Mouse (Mus musculus) myocyte (in vitro differentiated cells): ENCODE data around the gene Tmem236. TPM values are rescaled to one million over a fixed set of nuclear protein-coding genes. Genes with fewer than 3 reads are reported as not detected.

Experiments used
- H3K27me3 ChIP-seq: one replicate; pipeline ENCODE4 v1.6.1; 2011; ENCODE audit not compliant: control insufficient read depth, insufficient read depth, insufficient read length
- H3K36me3 ChIP-seq: one replicate; pipeline ENCODE4 v1.6.1; 2011; ENCODE audit not compliant: control insufficient read depth, insufficient read depth
- H3K4me2 ChIP-seq: one replicate; pipeline ENCODE4 v1.6.1; 2011; ENCODE audit warnings: low read depth, control low read depth
- H3K4me3 ChIP-seq: one replicate; pipeline ENCODE4 v1.5.1; 2011; ENCODE audit warnings: mild to moderate bottlenecking, control low read depth, moderate library complexity
- H3K79me2 ChIP-seq: one replicate; pipeline ENCODE4 v1.6.1; 2011; ENCODE audit not compliant: control insufficient read depth, insufficient read depth
- H3ac ChIP-seq: one replicate; pipeline ENCODE4 v1.6.1; 2011; ENCODE audit not compliant: control insufficient read depth, insufficient read length
- CEBPB ChIP-seq: IDR thresholded peaks from 2 replicates; pipeline ENCODE4 v1.6.1; 2011; ENCODE audit warnings: mild to moderate bottlenecking, moderate library complexity; ENCODE audit not compliant: poor library complexity, insufficient read depth, severe bottlenecking
- E2F4 ChIP-seq: IDR thresholded peaks from one replicate; pipeline ENCODE4 v1.6.1; 2011; ENCODE audit warnings: mild to moderate bottlenecking, control low read depth, moderate library complexity; ENCODE audit not compliant: insufficient read depth
- MAX ChIP-seq: IDR thresholded peaks from one replicate; pipeline ENCODE4 v1.6.1; 2011; ENCODE audit warnings: low read depth, mild to moderate bottlenecking, control low read depth
- MYOD1 ChIP-seq, 3 experiments: IDR thresholded peaks; one replicate each; pipeline ENCODE4 v1.6.1; 2011; ENCODE audit warnings: control low read depth in 2 of 3, low read depth in 2 of 3, mild to moderate bottlenecking in 2 of 3, moderate library complexity in 1 of 3; ENCODE audit not compliant: insufficient read length in 2 of 3, control insufficient read depth in 1 of 3
- MYOG ChIP-seq, 3 experiments: IDR thresholded peaks; one replicate each; pipeline ENCODE4 v1.6.1; 2011; ENCODE audit warnings: control low read depth in 2 of 3, low read depth in 2 of 3, mild to moderate bottlenecking in 2 of 3; ENCODE audit not compliant: insufficient read length in 2 of 3, control insufficient read depth in 1 of 3, insufficient read depth in 1 of 3
- POLR2A ChIP-seq: IDR thresholded peaks from one replicate; pipeline ENCODE4 v1.6.1; 2011; ENCODE audit warnings: low read depth, mild to moderate bottlenecking, control low read depth, moderate library complexity; ENCODE audit not compliant: insufficient read length
- POLR2AphosphoS2 ChIP-seq: IDR thresholded peaks from one replicate; pipeline ENCODE4 v1.6.1; 2011; ENCODE audit warnings: low read depth, control low read depth; ENCODE audit not compliant: insufficient read length
- REST ChIP-seq: IDR thresholded peaks from one replicate; pipeline ENCODE4 v1.6.1; 2011; ENCODE audit warnings: mild to moderate bottlenecking, control low read depth, moderate library complexity; ENCODE audit not compliant: insufficient read depth, insufficient read length
- SRF ChIP-seq: IDR thresholded peaks from one replicate; pipeline ENCODE4 v1.6.1; 2011; ENCODE audit warnings: low read depth; ENCODE audit not compliant: control insufficient read depth, insufficient read length
- TCF12 ChIP-seq: IDR thresholded peaks from one replicate; pipeline ENCODE4 v1.6.1; 2011; ENCODE audit warnings: mild to moderate bottlenecking, control low read depth; ENCODE audit not compliant: poor library complexity, insufficient read depth, severe bottlenecking
- TCF3 ChIP-seq: IDR thresholded peaks from one replicate; pipeline ENCODE4 v1.6.1; 2011; ENCODE audit warnings: low read depth, control low read depth; ENCODE audit not compliant: insufficient read length
- USF1 ChIP-seq: IDR thresholded peaks from one replicate; pipeline ENCODE4 v1.6.1; 2011; ENCODE audit warnings: low read depth, mild to moderate bottlenecking, control low read depth, moderate library complexity
- polyA plus RNA-seq: library from polyadenylated mRNA; unstranded; fragments of >200 nt; fragmentation: generic; extraction: Trizol; gene quantifications from one replicate; pipeline ENCODE4 v1.2.1, GENCODE M21; 2012; ENCODE audit warnings: missing spikeins

The Tmem236 gene
- 0.08 TPM for polyA plus RNA-seq

DNA sequence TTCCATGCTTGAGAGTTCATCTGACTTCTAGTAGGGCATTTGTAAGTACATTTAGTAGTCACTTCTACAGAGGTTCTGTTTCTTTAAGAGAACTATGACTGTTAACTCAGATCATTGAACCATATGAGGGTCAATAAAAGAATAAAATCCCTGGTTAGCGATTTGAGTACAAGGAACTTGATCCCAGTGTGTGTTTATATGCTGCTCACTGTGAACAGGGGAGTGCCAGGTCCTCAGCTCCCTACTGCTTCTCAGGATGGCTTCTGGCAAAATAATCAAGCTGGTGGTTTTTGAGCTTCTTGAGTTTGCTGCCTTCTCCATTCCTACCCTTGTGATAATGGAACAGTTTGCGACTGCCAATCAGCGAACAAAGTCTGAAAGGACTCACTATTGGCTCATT lies at the start of gene Tmem236:
Tmem236 (plus strand) TSS at position 190 of the 400 bp plus-strand sequence.
- Histone ChIP-seq H3K27me3 (no peaks in the 10 kb centered on the region), H3K4me3 (no peak within 1 kb of the TSS), H3K79me2 (no peaks in the 10 kb centered on the region), H3K36me3 (no peaks in the 10 kb centered on the region), H3K4me2 (no peak within 1 kb of the TSS), H3ac (no peak within 1 kb of the TSS)
- TF ChIP-seq REST (no peak), E2F4 (no peak), POLR2AphosphoS2 (no peak), POLR2A (no peak), MYOD1 (IDR thresholded peaks at IDR 0.05; ENCODE audit: control insufficient read depth in 1 of 3, insufficient read length in 2 of 3, low read depth in 2 of 3) (no peak)

DNA sequence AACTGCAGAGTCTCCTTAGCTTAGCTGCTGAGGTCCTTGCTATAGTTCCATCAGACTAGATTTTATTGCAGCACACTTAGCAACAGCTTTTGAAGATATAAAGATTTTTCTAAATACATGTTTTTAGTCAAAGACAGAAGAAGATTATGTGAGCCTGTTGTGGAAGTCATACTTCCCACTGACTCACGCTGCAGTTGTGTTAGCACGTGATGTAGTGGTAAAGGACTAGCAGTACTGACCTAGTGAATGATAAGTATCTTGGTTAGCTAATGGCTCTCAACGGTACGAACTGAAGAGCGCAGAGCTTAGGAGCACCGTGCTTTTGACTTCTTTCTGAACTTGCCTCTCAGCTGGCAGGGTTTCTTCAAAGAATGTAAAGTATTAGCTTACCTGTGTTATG lies 47.9 kb upstream of the Tmem236 start:
- no peaks in the 10 kb centered on the region for H3K27me3 ChIP-seq
- H3ac ChIP-seq, result no peak overlapping the region
- no peak for TF ChIP-seq USF1
- no peak for TF ChIP-seq MAX
- no peak for TF ChIP-seq POLR2A
- no peak for TF ChIP-seq MYOD1 (IDR thresholded peaks at IDR 0.05; ENCODE audit: control insufficient read depth in 1 of 3, insufficient read length in 2 of 3, low read depth in 2 of 3)
- H3K4me2 ChIP-seq, result no peak overlapping the region
- no peak overlapping the region for H3K4me3 ChIP-seq
- H3K36me3 ChIP-seq, result peaks cover 48% of the 10 kb centered on the region
- no peaks in the 10 kb centered on the region for H3K79me2 ChIP-seq

DNA sequence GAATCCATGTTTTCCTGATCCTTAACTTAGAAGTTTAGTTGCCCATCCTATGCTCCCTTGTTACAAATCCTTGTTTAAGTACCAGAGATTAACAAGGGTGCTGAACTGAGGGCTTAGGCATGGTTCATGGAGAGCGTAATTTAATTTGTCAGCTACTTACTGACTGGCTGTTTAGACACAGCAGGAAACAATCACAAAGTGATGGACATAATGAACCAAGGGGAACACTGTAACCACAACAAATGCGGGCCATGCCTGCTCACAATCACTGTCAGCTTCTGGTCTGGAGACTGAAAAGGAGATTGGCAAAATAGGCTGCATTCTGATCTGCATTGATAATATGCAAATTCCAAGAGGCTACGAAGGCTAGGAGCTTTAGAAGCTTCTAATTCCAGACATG lies 46.7 kb upstream of the Tmem236 start:
- H3K4me2 ChIP-seq, result no peak overlapping the region
- TF ChIP-seq SRF, result no peak
- no peak for TF ChIP-seq POLR2A
- TF ChIP-seq MAX, result no peak
- H3K4me3 ChIP-seq, result no peak overlapping the region
- no peaks in the 10 kb centered on the region for H3K79me2 ChIP-seq
- H3ac ChIP-seq, result no peak overlapping the region
- H3K27me3 ChIP-seq, result no peaks in the 10 kb centered on the region
- H3K36me3 ChIP-seq, result peaks cover 60% of the 10 kb centered on the region

GRCm38 (mm10) chr2:14130641-14131339 lies 43.5 kb upstream of the Tmem236 start:
- no peak for TF ChIP-seq MYOG (IDR thresholded peaks at IDR 0.05; ENCODE audit: control insufficient read depth in 1 of 3, insufficient read depth in 1 of 3, insufficient read length in 2 of 3, low read depth in 2 of 3)
- no peak overlapping the region for H3K4me3 ChIP-seq
- no peak overlapping the region for H3ac ChIP-seq
- H3K27me3 ChIP-seq, result no peaks in the 10 kb centered on the region
- no peak overlapping the region for H3K4me2 ChIP-seq
- peaks cover 3% of the 10 kb centered on the region for H3K79me2 ChIP-seq
- H3K36me3 ChIP-seq, result peaks cover 83% of the 10 kb centered on the region

DNA sequence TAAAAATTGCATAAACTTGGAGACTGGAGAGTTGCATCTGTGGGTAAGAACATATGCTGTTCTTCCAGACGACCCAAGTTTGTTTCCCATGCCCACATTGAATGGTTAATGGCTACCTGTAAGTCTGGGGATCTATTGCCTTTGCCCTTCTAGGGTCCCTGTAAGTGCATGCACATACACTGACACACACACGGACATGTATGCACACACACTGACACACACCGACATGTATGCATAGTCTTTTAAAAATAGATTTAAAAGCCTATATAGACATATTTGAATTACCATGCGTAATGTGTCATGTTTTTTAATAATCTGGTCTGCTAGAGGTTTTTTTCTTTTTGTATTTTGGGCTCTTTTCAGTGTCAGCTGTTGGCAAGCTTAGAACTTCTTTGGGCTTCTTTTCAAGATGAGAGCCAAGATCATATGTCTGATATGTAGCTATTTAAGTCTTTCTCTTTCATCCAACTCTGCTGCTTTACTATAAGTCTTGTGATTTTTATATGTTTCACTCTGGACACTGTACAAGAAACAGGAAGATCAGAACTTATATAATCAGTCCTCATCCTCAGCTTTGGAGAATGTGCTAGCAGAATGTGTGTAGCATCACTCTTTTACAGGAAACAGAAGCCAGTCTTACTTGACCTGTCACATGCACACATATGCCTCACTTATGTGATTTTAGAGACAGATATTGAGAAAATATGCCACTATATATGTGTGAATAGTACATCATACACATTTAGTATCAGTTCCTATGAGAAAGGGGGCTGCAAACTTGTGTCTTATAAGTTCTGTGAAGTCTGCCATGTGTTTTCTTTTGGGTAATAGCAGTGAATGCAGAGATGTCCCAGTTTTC lies 41.6 kb upstream of the Tmem236 start:
- TF ChIP-seq MYOG (IDR thresholded peaks at IDR 0.05; ENCODE audit: control insufficient read depth in 1 of 3, insufficient read depth in 1 of 3, insufficient read length in 2 of 3, low read depth in 2 of 3), result no peak
- no peak for TF ChIP-seq SRF
- no peak for TF ChIP-seq MAX
- no peak for TF ChIP-seq E2F4
- no peak for TF ChIP-seq TCF3
- TF ChIP-seq USF1, result no peak
- TF ChIP-seq POLR2A, result no peak
- no peak for TF ChIP-seq CEBPB
- no peak for TF ChIP-seq POLR2AphosphoS2
- no peak for TF ChIP-seq TCF12
- TF ChIP-seq REST, result no peak
- no peak for TF ChIP-seq MYOD1 (IDR thresholded peaks at IDR 0.05; ENCODE audit: control insufficient read depth in 1 of 3, insufficient read length in 2 of 3, low read depth in 2 of 3)
- H3ac ChIP-seq, result no peak overlapping the region
- H3K4me2 ChIP-seq, result no peak overlapping the region
- no peaks in the 10 kb centered on the region for H3K27me3 ChIP-seq
- H3K36me3 ChIP-seq, result peaks cover 74% of the 10 kb centered on the region
- no peak overlapping the region for H3K4me3 ChIP-seq
- H3K79me2 ChIP-seq, result peaks cover 3% of the 10 kb centered on the region
